Mouse (Mus musculus): Measurements from ENCODE around the gene Ddx5. TPM values are rescaled to one million over a fixed set of nuclear protein-coding genes. Genes with fewer than 3 reads are reported as not detected.

The Ddx5 gene
- total RNA-seq, 2 experiments from 2014 or later, result 652 to 679 TPM

DNA sequence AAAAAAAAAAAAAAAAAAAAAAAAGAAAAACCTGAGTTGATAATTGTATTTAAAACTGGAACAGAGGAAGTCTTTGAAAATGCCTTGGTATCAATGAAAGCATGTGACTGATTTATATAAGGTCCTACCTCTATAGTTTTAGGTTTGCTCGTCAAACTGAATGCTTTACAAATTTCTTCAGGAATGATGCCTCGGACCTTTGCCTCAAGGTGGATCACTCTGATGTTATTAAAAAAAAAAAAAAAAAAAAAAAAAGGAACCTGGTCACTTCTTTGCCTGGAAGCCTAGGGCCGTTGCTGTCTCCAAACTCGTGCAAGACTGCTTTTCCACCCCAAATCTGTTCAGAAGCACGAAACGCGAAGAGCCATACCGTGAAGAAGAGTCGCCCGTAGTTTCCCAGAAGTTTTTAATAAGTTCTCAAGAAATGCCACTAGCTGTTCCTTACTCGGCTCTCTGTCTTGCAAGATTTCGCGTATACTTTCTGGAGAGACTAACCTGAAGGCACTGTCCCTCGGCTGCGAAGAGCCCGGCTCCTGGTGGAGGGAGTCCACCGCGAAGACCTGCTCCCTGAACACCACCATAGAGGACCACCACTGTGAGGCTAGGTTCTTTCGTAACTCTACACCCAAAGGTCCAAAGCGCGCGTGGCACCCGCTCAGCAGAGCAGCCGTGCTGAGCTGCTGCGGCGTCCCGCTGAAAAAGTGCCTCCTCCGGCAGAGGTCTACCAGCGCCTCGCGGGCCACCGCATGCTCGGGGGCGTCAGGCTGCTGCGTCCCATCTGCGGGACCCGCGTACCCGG, 10.2 kb downstream of the Ddx5 start:
- Histone ChIP-seq H3K27ac (peak overlapping the region; percentile 86), H3K4me3 (peak overlapping the region; percentile 55)
- intact Hi-C loops (cut with DNase I), result no loop called here
- TF ChIP-seq CTCF (IDR thresholded peaks at IDR 0.05), result no peak
- no peak for DNase-seq (ENCODE audit: extremely low spot score in 1 of 2, low spot score in 2 of 2)

DNA sequence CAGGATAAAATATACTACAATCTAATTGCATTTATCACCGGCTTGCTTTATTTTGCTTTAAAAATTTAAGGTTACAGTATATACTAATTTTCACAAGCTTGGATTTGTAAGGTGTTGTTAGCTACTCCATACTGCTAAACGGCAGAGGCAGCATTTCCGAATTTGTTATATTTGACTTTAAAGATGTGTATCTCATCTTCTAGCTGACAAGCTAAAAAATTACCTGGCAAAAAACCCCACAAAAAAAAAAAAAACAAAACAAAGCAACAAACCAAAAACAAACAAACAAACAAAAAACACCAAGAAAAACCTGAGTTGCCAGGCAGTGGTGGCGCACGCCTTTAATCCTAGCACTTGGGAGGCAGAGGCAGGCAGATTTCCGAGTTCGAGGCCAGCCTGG, 10.9 kb downstream of the Ddx5 start:
- Histone ChIP-seq H3K4me3 (no peak overlapping the region), H3K27ac (no peak overlapping the region)
- intact Hi-C loops (cut with DNase I), result no loop called here
- TF ChIP-seq CTCF (IDR thresholded peaks at IDR 0.05), result no peak
- DNase-seq (ENCODE audit: extremely low spot score in 1 of 2, low spot score in 2 of 2), result no peak

DNA sequence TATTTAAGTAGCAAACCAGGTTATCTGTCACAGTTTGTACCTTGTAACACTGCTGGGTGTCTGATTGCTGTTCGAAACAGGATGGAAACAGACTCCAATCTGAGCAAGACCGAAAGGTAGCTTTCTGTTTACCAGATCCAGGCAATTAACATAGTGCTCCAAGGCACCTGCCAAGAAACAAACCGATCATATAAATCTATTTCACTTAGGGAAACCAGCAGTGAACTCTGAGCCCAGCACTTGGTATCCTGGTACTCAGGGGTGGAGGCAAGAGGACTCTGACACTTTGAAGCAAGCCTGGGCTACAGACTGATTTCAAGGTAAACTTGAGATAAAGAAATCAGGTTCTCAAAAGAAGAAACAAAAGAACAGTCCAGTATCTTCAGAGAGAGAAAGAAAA, 11.6 kb downstream of the Ddx5 start:
- DNase-seq (ENCODE audit: extremely low spot score in 1 of 2, low spot score in 2 of 2), result no peak
- H3K4me3 ChIP-seq, result no peak overlapping the region
- intact Hi-C loops (cut with DNase I), result no loop called here
- no peak overlapping the region for H3K27ac ChIP-seq
- no peak for TF ChIP-seq CTCF (IDR thresholded peaks at IDR 0.05)

DNA sequence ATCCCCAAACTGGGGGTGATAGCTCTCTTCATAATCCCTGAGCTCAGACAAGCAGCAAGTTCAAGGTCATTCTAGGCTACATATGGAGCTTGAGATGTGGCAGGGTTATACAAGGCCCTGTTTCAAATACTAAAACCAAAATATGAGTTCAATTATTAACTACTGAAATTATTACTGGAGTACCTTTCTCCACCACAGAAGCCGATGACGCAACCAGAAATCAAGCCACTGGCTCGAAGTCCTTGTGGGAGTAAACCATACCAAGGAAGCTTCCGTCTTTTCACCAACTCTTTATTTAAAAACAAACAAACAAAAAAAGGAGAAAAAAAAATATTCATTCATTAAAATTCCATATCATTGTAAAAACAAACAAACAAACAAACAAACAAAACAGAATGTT, 12.0 kb downstream of the Ddx5 start:
- no peak overlapping the region for H3K4me3 ChIP-seq
- no peak overlapping the region for H3K27ac ChIP-seq
- intact Hi-C loops (cut with DNase I), result no loop called here
- no peak for TF ChIP-seq CTCF (IDR thresholded peaks at IDR 0.05)
- no peak for DNase-seq (ENCODE audit: extremely low spot score in 1 of 2, low spot score in 2 of 2)

DNA sequence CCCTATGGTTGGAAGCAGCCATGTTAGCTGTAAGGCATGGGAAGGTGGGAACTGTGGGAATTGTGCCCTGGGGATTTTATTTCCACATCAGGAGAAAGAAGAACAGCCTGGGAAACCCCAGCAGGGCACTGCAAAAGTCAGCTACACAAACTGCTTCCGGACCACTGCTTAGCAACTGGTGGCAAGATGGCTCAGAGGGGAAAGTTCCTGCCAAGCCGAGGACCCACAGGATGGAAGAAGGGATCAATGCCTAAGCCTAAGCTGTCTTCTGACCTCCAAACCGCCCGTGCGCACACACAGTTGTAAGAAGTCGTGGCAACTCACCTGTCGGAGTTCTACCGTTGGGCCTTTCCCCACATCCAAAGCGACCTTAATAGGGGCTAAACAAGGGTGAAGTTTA, 15.9 kb downstream of the Ddx5 start:
- Histone ChIP-seq H3K4me3 (no peak overlapping the region), H3K27ac (no peak overlapping the region)
- TF ChIP-seq CTCF (IDR thresholded peaks at IDR 0.05), result no peak
- no peak for DNase-seq (ENCODE audit: extremely low spot score in 1 of 2, low spot score in 2 of 2)
- intact Hi-C loops (cut with DNase I), result no loop called here

DNA sequence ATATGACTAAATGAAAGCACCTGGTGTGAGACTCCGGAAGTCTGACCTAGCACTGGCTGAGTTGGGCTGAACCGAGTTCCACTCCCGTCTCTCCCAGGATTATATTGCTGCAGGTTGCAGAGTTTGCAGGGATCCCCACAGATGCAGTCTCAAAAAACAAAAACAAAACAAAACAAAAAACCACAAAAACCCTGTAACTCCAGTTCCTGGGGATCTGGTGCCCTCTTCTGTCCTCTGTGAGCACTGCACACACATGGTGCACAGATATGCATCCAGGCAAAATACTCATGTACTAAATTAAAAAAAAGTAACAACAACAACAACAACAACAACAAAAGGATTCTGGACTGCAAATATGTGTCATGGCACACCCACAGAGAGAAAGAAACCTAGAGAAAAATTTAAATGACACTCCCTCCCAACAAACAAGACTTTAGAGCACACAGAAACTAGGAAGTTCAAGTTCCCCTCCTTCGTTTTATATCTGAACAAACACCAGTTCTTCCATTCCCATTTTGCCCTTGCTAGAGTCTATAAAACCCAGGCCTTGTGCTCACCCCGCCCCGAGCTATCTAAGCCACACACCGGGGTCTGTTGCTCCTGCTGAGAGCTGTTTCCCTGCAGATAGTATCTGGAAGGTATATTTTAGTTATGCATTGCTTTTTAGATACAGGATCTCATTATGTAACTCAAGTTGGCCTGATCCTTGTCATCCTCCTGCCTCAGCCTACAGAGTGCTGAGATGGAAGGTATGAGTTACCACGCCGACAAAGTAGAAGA, 18.6 kb downstream of the Ddx5 start:
- no peak overlapping the region for H3K4me3 ChIP-seq
- H3K27ac ChIP-seq, result no peak overlapping the region
- intact Hi-C loops (cut with DNase I), result no loop called here
- TF ChIP-seq CTCF (IDR thresholded peaks at IDR 0.05), result peak; percentile 30
- DNase-seq (ENCODE audit: extremely low spot score in 1 of 2, low spot score in 2 of 2), result peak in 1 of 2 experiments; percentile 8

DNA sequence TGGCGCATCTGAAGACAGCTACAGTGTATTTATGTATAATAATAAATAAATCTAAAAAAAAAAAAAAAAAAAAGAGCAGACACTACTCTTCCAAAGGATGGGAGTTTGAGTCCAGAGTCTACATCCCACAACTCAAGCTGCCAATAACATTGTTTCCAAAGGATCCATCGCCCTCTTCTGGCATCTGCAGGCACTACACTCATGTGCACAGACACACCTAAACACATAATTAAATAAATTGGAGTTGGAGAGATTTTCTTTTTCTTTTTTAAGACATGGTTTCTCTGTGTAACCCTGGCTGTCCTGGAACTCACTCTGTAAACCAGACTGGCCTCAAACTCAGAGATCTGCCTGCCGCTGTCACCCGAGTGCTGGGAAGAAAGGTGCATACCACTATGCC, 21.5 kb downstream of the Ddx5 start:
- intact Hi-C loops (cut with DNase I), result no loop called here
- H3K4me3 ChIP-seq, result no peak overlapping the region

DNA sequence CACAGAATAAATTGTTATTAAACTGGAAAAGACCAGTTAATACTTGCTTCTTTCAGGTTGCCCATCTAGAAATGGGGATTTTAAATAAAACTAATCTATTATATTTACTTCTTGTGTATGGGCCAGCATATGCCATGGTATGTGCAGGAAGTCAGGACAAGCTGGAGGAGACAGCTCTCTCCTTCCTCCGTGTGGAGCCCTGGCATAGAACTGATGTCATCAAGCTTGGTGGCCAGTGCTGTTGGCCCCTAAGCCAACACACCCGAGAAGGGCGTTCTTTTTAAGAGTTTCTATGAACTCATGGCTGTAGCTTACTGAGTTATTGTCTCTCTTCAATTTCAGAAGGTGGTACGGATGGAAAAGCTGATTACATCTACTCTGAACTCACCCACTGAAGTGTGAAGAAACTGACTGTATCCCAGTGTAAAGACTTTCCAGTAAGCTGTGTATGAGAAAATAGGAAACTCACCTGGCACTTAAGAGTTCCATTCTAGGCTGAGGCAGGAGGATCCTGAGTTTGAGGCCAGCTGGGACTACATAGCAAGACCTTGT, 22.3 kb downstream of the Ddx5 start:
- no peak overlapping the region for H3K27ac ChIP-seq
- intact Hi-C loops (cut with DNase I), result no loop called here
- H3K4me3 ChIP-seq, result no peak overlapping the region
- no peak for DNase-seq (ENCODE audit: extremely low spot score in 1 of 2, low spot score in 2 of 2)
- TF ChIP-seq CTCF (IDR thresholded peaks at IDR 0.05), result no peak

More for the DNA sequence above, 21.5 kb downstream of the Ddx5 start:
- peak; percentile 7 for TF ChIP-seq CTCF (IDR thresholded peaks at IDR 0.05)
- no peak overlapping the region for H3K27ac ChIP-seq
- peak in 1 of 2 experiments; percentile 1 for DNase-seq (ENCODE audit: extremely low spot score in 1 of 2, low spot score in 2 of 2)

DNA sequence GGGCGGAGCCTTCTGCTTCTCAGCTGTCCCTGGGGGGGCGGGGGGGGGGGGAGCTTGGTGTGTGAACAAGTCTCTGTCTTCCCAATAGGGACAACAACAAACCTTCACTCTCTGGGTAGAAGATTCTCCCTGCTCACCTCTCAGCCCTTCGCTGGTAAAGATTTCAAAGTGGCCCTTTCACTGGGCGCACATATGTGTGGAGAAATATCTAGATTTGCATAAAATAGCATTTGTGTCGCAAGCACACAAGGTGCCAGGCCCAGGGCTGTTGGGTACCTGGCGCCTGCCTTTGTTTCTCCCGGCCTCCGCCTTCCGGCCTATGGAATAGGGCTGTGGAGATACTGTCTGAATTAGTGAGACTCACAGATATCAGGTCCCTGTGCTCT, 26.2 kb downstream of the Ddx5 start:
- intact Hi-C loops (cut with DNase I), result no loop called here
- no peak for DNase-seq (ENCODE audit: extremely low spot score in 1 of 2, low spot score in 2 of 2)
- no peak for TF ChIP-seq CTCF (IDR thresholded peaks at IDR 0.05)
- Histone ChIP-seq H3K27ac (no peak overlapping the region), H3K4me3 (no peak overlapping the region)

DNA sequence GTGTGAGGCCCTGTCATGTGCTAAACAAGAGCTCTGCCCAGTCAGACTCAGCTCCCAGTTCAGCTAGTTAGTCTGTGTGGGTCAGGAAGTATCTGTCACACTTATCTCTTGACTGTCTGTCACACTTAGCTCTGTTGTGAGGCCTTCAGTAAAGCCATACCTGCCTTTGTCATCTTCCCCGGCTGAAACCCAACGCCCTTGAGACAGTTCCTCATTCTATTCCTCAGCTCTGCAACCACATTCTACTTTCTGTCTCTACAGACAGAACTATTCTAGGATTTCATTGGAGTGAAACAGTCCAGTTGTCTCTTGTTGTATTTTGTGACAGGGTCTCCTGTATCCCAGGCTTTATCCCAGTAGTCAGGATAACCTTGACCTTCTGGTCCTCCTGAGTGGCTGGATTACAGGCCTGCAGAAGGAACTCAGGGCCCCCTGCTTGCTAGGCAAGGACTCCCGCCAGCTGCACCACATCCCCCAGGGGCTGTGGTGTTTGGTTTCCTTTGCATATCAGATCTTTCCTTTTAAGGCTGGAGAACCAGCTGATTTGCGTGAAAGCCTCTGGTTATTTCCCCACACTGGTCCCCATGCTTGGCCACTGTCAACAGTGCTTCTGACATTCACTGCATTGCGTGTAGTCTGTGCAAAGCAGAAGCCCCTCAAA, 26.7 kb downstream of the Ddx5 start:
- no peak for TF ChIP-seq CTCF (IDR thresholded peaks at IDR 0.05)
- intact Hi-C loops (cut with DNase I), result no loop called here
- Histone ChIP-seq H3K4me3 (no peak overlapping the region), H3K27ac (no peak overlapping the region)
- no peak for DNase-seq (ENCODE audit: extremely low spot score in 1 of 2, low spot score in 2 of 2)

DNA sequence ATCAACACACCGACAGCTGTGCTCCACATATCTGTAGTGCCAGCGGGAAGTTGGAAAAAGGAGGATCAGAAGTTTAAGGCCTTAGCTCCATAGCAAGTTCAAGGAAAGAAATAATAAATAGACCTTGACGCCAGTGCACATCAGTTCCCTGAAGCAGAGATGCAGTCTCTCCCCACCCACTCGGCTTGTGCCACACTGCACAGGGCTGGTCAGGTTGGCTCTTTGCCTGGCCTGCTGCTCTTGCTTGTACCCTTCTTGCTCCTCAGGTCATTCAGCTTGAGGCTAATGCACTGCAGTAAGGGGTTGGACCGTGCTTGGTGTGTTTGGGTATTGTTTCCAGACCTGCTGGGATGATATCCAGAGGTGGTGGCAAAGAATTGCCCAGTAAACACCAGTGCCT, 28.5 kb downstream of the Ddx5 start:
- DNase-seq (ENCODE audit: extremely low spot score in 1 of 2, low spot score in 2 of 2), result no peak
- TF ChIP-seq CTCF (IDR thresholded peaks at IDR 0.05), result no peak
- intact Hi-C loops (cut with DNase I), result no loop called here
- no peak overlapping the region for H3K27ac ChIP-seq
- no peak overlapping the region for H3K4me3 ChIP-seq

DNA sequence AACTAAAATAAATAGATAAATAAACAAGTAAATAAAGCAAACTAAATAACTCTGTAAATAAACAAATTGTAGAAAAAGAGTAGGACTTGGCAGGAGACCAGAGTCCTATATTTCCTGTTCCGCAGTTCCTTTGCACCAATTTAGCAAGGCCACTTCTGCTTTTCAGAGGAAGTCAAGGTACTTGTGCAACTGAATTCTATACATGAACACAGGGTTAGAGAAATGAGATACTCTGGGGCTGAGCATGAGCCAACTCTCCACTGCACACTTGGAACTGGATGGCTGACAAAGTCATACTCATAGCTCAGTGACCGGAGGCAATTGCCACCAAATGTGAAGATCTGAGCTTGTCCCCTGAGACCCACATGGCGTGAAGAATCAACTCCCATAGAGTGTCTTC, 30.0 kb downstream of the Ddx5 start:
- DNase-seq (ENCODE audit: extremely low spot score in 1 of 2, low spot score in 2 of 2), result no peak
- intact Hi-C loops (cut with DNase I), result no loop called here
- H3K27ac ChIP-seq, result no peak overlapping the region
- H3K4me3 ChIP-seq, result no peak overlapping the region
- TF ChIP-seq CTCF (IDR thresholded peaks at IDR 0.05), result no peak

Measured in left cerebral cortex, adult 2 months (tissue).